Mouse (Mus musculus) MEL (cell line): ENCODE measurements at regions not wholly inside any gene's neighbourhood (a gene's known extent, or its start where the extent isn't known, plus 50 kb on each side); places are given as distances from the start of the nearest gene placed in this dataset.

ENCODE experiments used
- DNase-seq: peaks from one replicate; pipeline ENCODE4 v3.0.0; 2011; ENCODE audit warnings: low read depth, low spot score
- H3K27ac ChIP-seq: 2 replicates; pipeline ENCODE4 v1.5.1; 2012; ENCODE audit warnings: low read depth, mild to moderate bottlenecking, control low read depth, low read length, moderate library complexity; ENCODE audit not compliant: control insufficient read depth
- H3K27me3 ChIP-seq, 2 experiments: fragments of 150-350 bp in 1 of 2; sonication (generic) in 1 of 2; 2 replicates each; pipeline ENCODE4 v1.6.1; 2012; ENCODE audit warnings: low read length in 2 of 2, mild to moderate bottlenecking in 2 of 2, improper control_type of control experiment in 1 of 2, moderate library complexity in 1 of 2; ENCODE audit not compliant: insufficient read depth in 2 of 2, control insufficient read depth in 1 of 2
- H3K36me3 ChIP-seq, 2 experiments: 2 replicates each; pipeline ENCODE4 v1.6.1; 2012 to 2014; ENCODE audit warnings: low read length in 2 of 2, improper control_type of control experiment in 1 of 2, inconsistent platforms in 1 of 2, mild to moderate bottlenecking in 1 of 2; ENCODE audit not compliant: insufficient read depth in 2 of 2, control insufficient read depth in 1 of 2
- H3K4me1 ChIP-seq, 2 experiments: fragments of 150-350 bp in 1 of 2; sonication (generic) in 1 of 2; 2 replicates each; pipeline ENCODE4 v1.6.1; 2012; ENCODE audit warnings: low read length in 2 of 2, improper control_type of control experiment in 1 of 2, mild to moderate bottlenecking in 1 of 2; ENCODE audit not compliant: insufficient read depth in 2 of 2, control insufficient read depth in 1 of 2
- H3K4me3 ChIP-seq, 2 experiments: fragments of 150-350 bp in 1 of 2; sonication (generic) in 1 of 2; 2 replicates each; pipeline ENCODE4 v1.5.1; 2012; ENCODE audit warnings: low read depth in 2 of 2, low read length in 2 of 2, mild to moderate bottlenecking in 2 of 2, moderate library complexity in 2 of 2, control low read depth in 1 of 2, improper control_type of control experiment in 1 of 2; ENCODE audit not compliant: control insufficient read depth in 1 of 2, insufficient read depth in 1 of 2
- H3K79me2 ChIP-seq: 2 replicates; pipeline ENCODE4 v1.6.1; 2012; ENCODE audit warnings: mild to moderate bottlenecking, low read length, moderate library complexity; ENCODE audit not compliant: control insufficient read depth, poor library complexity, insufficient read depth
- H3K9ac ChIP-seq: 2 replicates; pipeline ENCODE4 v1.6.1; 2012; ENCODE audit warnings: low read depth, mild to moderate bottlenecking, control low read depth, low read length, moderate library complexity; ENCODE audit not compliant: control insufficient read depth, poor library complexity, severe bottlenecking
- H3K9me3 ChIP-seq: fragments of 150-350 bp; sonication (generic); replicated peaks from 2 replicates; pipeline ENCODE4 v1.6.1; 2012; ENCODE audit warnings: mild to moderate bottlenecking, low read length, improper control_type of control experiment, moderate library complexity; ENCODE audit not compliant: insufficient read depth
- CTCF ChIP-seq, 3 experiments: IDR thresholded peaks in 2 of 3; conservative IDR thresholded peaks in 1 of 3; 2 replicates each; pipeline ENCODE4 v1.5.1; 2011 to 2012; ENCODE audit warnings: low read length in 3 of 3, low read depth in 2 of 3, mild to moderate bottlenecking in 2 of 3, improper control_type of control experiment in 1 of 3, inconsistent platforms in 1 of 3, mixed read lengths in 1 of 3, moderate library complexity in 1 of 3; ENCODE audit not compliant: control insufficient read depth in 1 of 3, insufficient read depth in 1 of 3, poor library complexity in 1 of 3, severe bottlenecking in 1 of 3
- ELF1 ChIP-seq: IDR thresholded peaks from 2 replicates; pipeline ENCODE4 v1.6.1; 2014; ENCODE audit warnings: low read depth, mild to moderate bottlenecking, inconsistent platforms, low read length, improper control_type of control experiment, moderate library complexity
- ETS1 ChIP-seq: IDR thresholded peaks from 2 replicates; pipeline ENCODE4 v1.6.1; 2012; ENCODE audit warnings: low read depth, mild to moderate bottlenecking, inconsistent platforms, low read length, improper control_type of control experiment, moderate library complexity
- GABPA ChIP-seq: IDR thresholded peaks from 2 replicates; pipeline ENCODE4 v1.6.1; 2012; ENCODE audit warnings: low read depth, mild to moderate bottlenecking, inconsistent platforms, low read length, improper control_type of control experiment, moderate library complexity
- HCFC1 ChIP-seq: IDR thresholded peaks from 2 replicates; pipeline ENCODE4 v1.6.1; 2012; ENCODE audit warnings: low read depth, mild to moderate bottlenecking, inconsistent platforms, low read length, improper control_type of control experiment, moderate library complexity
- JUND ChIP-seq: IDR thresholded peaks from 2 replicates; pipeline ENCODE4 v1.6.1; 2011; ENCODE audit warnings: low read depth, mild to moderate bottlenecking, improper control_type of control experiment, low read length
- KAT2A ChIP-seq: conservative IDR thresholded peaks from 2 replicates; pipeline ENCODE4 v1.6.1; 2012; ENCODE audit warnings: low read depth, low read length, improper control_type of control experiment, inconsistent platforms
- MAFK ChIP-seq: IDR thresholded peaks from 2 replicates; pipeline ENCODE4 v1.6.1; 2011; ENCODE audit warnings: low read depth, mild to moderate bottlenecking, low read length, improper control_type of control experiment, borderline replicate concordance
- MAX ChIP-seq: IDR thresholded peaks from 2 replicates; pipeline ENCODE4 v1.6.1; 2011; ENCODE audit warnings: low read length, improper control_type of control experiment
- MAZ ChIP-seq: IDR thresholded peaks from 2 replicates; pipeline ENCODE4 v1.6.1; 2012; ENCODE audit warnings: low read depth, mild to moderate bottlenecking, inconsistent platforms, low read length, improper control_type of control experiment
- NELFE ChIP-seq: IDR thresholded peaks from 2 replicates; pipeline ENCODE4 v1.6.1; 2011; ENCODE audit warnings: low read depth, low read length, improper control_type of control experiment
- NRF1 ChIP-seq: IDR thresholded peaks from 2 replicates; pipeline ENCODE4 v1.6.1; 2014; ENCODE audit warnings: low read depth, mild to moderate bottlenecking, inconsistent platforms, low read length, improper control_type of control experiment, moderate library complexity; ENCODE audit not compliant: poor library complexity, insufficient read depth, severe bottlenecking
- POLR2AphosphoS2 ChIP-seq: IDR thresholded peaks from 2 replicates; pipeline ENCODE4 v1.6.1; 2011; ENCODE audit warnings: low read length, improper control_type of control experiment
- SIN3A ChIP-seq: IDR thresholded peaks from 2 replicates; pipeline ENCODE4 v1.6.1; 2012; ENCODE audit warnings: low read length, improper control_type of control experiment, inconsistent platforms
- SMC3 ChIP-seq: IDR thresholded peaks from 2 replicates; pipeline ENCODE4 v1.6.1; 2011; ENCODE audit warnings: low read depth, low read length, improper control_type of control experiment
- TBP ChIP-seq: IDR thresholded peaks from 2 replicates; pipeline ENCODE4 v1.8.0; 2011; ENCODE audit warnings: low read depth, low read length, improper control_type of control experiment
- ZMIZ1 ChIP-seq: IDR thresholded peaks from 2 replicates; pipeline ENCODE4 v1.6.1; 2012; ENCODE audit warnings: low read depth, mild to moderate bottlenecking, inconsistent platforms, low read length, improper control_type of control experiment, moderate library complexity
- ZNF384 ChIP-seq: IDR thresholded peaks from 2 replicates; pipeline ENCODE4 v1.6.1; 2012; ENCODE audit warnings: low read depth, mild to moderate bottlenecking, inconsistent platforms, low read length, improper control_type of control experiment

DNA sequence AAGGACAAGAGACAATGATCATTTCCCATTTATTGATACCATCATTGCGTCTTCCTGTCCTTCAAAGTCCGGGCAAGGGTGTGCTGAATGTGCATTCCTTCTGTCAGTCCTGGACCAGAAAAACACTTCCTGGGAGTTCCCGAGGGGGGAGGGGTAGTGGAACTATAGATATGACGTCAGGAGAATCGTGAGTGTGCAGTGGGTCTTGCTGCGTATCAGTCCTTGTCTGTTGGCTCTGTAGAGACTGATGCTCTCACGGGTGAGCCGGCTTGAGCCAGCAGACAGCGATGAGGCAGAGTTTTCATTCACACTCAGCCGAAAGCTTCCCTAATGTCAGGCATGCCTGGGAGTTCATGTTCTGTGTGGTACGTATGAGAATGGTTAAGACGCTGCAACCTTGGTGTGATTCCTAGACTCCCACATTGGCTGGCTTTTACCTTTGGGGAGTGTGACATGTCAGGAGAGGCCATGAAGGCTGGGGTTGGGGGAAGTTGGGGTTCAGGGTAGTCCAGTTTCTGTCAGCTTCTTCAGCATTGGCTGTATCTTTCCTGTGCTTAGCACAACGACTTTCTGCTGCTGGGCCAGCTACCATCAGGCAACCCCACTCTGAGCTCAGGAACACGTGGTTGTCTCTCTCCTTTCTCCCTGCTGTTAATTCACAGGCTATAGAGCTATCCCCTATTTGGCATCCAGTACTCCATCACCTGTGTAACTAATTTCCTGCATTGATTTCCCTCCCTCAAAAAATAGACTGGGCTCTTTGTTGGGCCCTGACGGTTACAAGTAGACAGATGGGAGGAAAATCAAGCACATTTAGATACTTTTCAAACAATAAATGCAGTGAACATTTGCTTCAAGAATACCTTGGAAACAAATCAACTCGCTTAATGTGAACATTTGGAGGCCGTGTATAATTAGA, 203.2 kb upstream of the Daam1 start:
- no peaks in the 10 kb centered on the region for H3K27me3 ChIP-seq
- H3K36me3 ChIP-seq: no peaks in the 10 kb centered on the region
- no peak for DNase-seq
- no peak overlapping the region for H3K4me3 ChIP-seq
- no peaks in the 10 kb centered on the region for H3K79me2 ChIP-seq
- TF ChIP-seq KAT2A (no peak), GABPA (no peak), MAX (no peak), JUND (no peak), CTCF (IDR thresholded peaks at IDR 0.05 in 2 of 3, conservative IDR thresholded peaks at IDR 0.05 in 1 of 3; ENCODE audit: control insufficient read depth in 1 of 3, insufficient read depth in 1 of 3, low read depth in 2 of 3, low read length in 3 of 3, poor library complexity in 1 of 3, severe bottlenecking in 1 of 3) (no peak), ETS1 (no peak), NRF1 (no peak), ELF1 (no peak), HCFC1 (no peak), SMC3 (no peak), TBP (no peak), NELFE (no peak), POLR2AphosphoS2 (no peak), ZNF384 (no peak), SIN3A (no peak)
- no peaks in the 10 kb centered on the region for H3K4me1 ChIP-seq
- no peaks in the 10 kb centered on the region for H3K9me3 ChIP-seq
- H3K9ac ChIP-seq: no peak overlapping the region
- no peak overlapping the region for H3K27ac ChIP-seq

GRCm38 (mm10) chr12:71628340-71628738, 202.5 kb upstream of the Daam1 start:
- Histone ChIP-seq H3K4me1 (no peaks in the 10 kb centered on the region), H3K27ac (no peak overlapping the region), H3K9me3 (no peaks in the 10 kb centered on the region), H3K4me3 (no peak overlapping the region), H3K9ac (no peak overlapping the region), H3K36me3 (no peaks in the 10 kb centered on the region), H3K79me2 (no peaks in the 10 kb centered on the region), H3K27me3 (no peaks in the 10 kb centered on the region)
- DNase-seq: no peak
- TF ChIP-seq ZMIZ1 (no peak), MAX (no peak), MAZ (no peak), MAFK (no peak), NRF1 (no peak)
